Mouse (Mus musculus): Measurements from ENCODE around the gene Prox1.

Gene Prox1

DNA sequence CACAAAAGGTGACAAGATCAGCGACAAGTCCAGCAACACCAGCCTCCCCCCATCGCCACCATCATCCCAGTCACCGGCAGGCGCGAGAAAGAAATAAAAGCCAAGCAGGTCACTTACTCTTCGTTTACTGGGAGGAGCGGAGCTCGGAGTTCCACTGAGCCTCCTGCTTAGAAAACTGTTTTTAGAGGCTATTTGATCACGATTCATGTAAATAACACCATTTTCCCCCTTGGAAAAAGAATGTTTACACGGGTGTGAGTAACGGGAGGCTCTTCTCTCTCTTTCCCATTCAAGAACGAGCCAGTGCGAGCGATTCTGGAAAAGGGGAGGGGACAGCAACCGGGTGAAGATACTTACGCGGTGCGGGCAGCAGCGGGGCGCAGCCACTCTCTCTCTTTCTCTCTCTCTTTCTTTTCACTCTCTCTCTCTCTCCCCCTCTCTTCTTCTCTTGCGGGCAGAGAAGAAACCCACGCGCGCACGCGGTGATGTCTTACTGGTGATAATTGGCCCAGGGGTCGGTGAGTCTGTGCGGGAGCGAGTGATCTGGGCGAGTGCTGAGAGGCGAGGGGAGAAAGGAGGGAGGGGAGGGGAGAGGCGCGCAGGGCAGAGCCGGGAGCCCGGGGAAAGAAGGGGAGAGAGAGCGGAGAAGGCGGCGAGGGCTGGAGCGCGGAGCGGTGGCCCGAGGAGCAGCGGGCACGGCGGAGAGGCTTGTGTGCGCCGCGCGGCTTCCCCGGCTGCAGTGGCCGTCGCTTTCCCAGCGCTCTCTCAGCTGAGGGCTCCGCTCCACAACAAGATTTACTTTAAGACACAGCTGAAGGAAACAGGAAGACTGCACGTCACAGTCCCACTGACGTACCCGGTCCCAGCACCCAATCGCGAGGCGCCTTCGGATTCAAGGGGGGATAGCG lies at the start of gene Prox1:
TSS of gene Prox1 (minus strand) at position 804 of the 908 bp plus-strand sequence.
- DNase-seq = peak; percentile 62

GRCm38 (mm10) chr1:190216621-190217020 lies 46.1 kb upstream of the Prox1 start:
- DNase-seq = no peak

DNA sequence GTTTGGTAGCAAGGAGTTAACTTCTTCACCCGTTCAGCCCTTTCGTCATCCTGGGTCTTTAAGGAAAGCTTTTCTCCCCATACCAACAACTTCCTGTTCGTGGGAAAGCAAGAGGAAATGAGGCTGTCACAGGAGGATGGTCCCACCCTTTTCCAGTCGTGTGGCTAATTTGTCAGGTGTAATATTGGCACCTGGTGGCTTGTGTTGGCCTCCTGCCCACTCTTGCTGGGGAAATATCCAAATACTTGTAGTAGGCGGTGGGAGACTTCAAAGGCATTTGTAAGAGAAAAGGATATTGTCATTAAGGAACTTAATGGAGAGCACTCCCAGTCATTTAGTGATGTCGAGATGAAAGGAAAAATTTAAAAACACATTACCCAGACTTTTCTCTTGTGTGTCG lies 44.1 kb upstream of the Prox1 start:
- peak; percentile 3 for DNase-seq

DNA sequence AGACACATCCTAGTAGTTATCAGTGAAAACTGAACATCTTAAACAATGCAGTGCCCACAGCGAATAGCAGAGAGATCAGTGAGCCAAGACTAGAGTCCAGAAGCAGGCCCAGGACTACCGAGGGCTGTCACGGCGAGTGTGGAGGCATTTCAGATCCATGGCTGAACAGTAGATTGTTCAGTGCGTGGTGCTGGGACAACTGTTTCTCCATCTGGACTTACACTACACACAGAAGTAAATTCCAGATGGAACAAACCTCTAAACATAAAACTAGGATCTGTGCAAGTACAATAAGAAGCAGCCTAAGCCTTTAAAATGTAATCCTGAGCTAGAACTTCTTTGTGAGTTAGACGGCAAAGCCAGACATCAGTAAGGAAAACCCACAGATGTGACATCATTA lies 42.7 kb upstream of the Prox1 start:
- DNase-seq = no peak

- DNase-seq = no peak
These were observed 36.7 kb upstream of the Prox1 start for GRCm38 (mm10) chr1:190207246-190207645.

GRCm38 (mm10) chr1:190205691-190206090 lies 35.2 kb upstream of the Prox1 start:
- no peak for DNase-seq

DNA sequence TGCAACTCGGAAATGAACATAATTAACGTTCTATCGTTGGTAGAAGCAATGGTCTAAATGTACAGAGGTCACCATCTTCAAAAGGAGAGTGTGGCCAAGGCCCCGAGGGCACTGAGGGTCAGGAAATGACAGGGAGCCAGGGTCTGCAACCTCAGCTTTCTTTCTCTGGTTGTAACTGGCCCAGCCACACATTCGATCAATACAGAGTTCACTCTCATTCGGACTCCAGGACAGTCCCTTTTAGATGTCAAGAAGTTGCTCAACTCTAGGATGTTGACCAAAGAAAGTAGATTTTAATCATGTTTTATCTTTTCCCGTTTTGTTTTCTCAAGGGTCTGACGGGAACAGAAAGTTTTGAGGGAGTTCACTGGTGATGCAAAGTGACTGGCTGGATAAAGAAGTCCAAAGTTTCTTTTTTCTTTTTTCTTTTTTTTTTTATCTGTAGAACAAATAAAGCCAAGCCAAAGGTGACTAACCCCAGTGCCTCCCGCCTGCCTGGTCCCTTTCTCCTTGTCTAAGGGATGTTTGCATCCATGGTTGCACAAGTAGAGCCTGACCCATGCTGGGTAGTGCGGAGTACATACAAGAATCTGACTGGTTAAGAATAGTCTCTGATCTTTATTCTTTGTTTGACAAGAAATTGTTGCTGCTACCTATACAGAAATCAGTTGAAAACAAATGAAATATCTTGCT lies 34.0 kb upstream of the Prox1 start:
- no peak for DNase-seq

- DNase-seq = no peak
These were observed 31.2 kb upstream of the Prox1 start for GRCm38 (mm10) chr1:190201696-190202095.

DNA sequence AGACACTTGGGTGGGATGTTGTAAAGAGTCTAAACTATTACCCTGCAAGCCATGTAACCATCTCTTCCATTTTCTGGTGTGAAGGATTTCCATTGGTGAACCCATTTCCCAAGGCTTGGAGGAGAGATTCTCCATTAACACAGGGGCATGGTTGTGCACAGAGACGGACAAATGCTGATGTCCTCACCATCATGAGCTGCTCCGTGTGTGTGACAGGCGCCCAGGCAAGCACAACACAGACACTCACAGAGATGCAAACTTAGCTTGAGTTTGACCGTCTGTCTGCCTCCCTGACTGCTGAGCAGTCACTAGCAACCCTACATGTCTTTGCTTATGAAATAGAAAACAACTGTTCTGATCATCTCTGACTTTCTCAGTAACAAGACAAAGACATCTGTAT lies 30.5 kb upstream of the Prox1 start:
- no peak for DNase-seq

- DNase-seq = no peak
These were observed 27.7 kb upstream of the Prox1 start for GRCm38 (mm10) chr1:190198247-190198646.

GRCm38 (mm10) chr1:190192011-190192410 lies 21.5 kb upstream of the Prox1 start:
- DNase-seq = no peak

DNA sequence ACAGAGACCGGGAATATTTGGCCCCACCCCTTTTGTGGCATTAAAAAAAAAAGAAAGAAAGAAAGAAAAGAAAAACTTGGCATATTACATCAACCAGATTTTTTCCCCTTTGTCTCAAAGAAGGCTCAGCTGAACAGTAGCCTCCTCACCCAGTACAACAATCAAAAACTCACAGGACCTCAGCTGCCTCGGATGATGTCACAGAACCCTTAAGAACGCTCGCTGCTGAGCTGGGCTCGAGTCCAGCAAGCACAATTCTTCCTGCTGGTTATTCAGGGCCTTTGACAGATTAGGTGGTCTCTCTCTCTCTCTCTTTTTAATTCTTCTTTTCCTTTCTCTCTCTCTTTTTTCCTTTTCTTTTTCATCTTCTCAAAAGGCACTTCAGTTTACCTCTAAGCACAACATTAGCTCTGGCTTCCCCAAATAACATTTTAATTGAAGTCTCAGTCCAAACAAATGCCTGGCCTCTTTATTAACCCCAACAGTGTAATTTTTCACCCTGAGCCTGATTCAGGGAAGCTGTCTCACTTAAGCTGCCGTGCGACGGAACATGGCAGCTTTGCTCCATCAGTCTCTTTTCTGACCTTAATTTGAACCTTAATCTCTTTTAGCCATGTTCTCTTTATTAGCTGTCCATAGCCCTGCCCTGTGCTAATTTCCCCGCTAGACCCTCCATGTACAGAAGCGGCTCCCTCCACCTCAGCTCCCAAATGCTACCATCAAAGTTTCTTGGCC lies 19.9 kb upstream of the Prox1 start:
- DNase-seq = no peak

DNA sequence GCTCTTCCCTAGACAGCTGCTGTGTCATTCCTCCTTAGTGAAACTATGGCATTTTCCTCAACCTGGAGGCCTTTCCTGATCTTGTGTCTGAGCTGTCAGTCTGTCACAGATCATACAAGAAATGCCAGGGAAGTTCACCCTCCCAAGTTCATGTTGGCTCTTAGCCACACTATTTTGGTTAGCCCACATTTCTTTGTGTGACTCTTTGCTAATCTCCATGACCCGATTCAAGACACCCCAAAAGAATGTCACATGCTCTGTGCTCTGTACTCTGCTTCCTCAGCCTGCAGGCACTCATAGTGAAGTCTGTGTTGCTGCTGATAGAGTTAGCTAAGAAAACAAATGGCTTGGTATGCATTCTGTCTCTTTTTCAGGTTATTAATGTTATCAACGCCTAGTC lies 18.6 kb upstream of the Prox1 start:
- peak; percentile 6 for DNase-seq

GRCm38 (mm10) chr1:190186336-190186735 lies 15.8 kb upstream of the Prox1 start:
- no peak for DNase-seq

DNA sequence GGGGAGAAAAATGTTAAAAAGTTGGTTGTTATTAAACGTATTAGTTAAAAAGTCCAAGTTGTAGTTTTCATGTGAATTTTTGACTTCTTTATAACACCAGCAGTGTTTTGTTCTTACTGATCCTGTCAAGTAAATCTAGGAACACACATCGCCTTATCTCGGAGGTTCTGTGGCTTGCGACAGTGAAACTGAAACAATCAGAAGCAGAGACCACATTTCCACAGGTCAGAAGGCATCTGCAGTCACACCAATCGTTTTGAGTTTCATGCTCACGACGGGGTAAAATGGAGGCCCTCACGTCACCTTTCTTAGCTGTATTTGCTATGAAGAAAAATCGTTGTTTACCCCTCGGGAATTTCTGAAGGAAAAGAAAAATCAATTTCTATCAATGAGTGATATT lies 14.8 kb upstream of the Prox1 start:
- no peak for DNase-seq

- DNase-seq = no peak
These were observed 13.1 kb upstream of the Prox1 start for GRCm38 (mm10) chr1:190183574-190183973.

- no peak for DNase-seq
These were observed 11.3 kb upstream of the Prox1 start for GRCm38 (mm10) chr1:190181765-190182164.

DNA sequence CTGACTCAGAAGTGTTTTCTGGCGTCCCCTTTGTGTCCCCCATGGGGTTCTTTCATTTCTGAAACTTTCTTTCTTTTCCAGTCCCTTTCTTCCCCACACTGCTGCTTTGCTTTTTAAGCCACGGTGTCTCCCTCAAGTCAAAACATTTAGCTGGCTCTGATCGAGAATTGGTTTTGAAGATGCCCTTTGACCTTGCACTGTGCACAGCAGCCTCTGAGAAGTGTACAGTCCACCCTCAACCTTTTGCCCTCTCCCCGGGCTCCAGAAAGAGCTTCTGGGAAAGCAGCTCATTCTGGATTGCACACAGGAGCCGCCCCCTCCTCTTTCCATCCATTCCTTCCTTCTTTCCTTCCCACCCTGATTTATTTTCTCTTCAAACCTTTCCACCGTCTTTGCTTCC lies 10.3 kb upstream of the Prox1 start:
- DNase-seq = no peak

DNA sequence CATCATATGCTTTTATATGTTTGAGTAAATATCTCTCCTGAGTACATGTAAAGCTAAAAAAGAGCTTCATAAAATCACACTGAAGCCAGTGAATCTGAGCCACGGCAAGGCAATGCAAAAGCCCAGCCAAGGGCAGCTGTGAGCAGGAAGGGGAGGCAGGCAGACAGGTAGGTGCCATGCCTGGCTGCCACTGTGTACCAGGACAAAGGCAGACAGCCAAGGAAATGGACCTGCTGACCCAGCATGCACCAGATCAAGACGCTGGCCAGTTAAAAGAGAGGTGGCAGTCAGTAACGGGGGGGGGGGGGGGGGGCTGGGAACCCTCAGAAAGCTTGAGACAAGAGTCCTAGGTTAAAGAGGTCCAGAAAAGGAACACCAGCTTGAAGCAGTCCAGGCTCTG lies 6.4 kb upstream of the Prox1 start:
- DNase-seq = peak; percentile 47

DNA sequence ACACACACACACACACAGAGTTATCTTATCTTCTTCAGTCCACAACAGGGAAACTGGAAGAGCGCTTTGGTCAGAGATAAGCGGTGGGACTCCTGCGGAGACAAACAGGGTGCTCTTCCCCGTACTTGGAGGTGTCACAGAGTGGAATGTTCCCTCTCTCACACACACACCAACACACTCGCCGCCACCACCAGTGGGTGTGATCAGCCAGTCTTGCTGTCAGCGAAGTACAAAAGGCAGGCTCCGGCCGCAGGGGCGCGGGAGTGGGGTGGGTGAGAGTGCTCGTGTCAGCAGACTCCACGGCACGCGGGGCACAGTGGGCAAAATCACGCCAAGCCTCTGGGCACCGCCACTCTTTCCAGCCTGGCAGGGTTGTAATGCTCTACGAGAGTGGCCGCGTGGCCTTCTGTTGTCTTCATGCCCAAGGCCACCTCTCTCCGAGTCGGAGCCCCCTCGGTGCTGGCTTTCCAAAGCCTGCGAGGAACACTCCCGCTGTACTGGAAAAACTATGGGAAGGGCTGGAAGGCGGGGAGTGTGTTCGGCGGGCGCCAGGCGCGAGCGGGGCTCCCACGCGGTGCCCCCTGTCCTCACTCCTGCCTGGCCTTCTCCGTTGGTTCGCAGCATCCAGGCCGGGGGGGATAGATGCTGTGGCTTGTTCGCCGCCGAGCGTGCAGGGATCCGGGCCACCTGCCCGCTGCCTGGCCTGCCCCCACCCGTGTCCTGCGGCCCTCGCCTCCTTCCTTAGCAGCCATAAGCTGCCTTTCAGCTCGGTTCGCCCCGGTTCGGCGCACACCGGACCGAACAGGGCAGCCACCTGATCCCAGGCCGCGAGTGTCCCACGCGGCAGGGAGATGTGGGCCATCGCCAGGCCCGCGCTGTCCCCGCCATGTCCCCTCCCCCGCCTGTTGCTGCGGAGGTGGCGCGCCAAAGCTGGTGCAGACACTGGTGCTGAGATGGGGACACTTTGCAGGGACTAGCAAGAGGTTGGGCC lies 4.5 kb upstream of the Prox1 start:
- DNase-seq = peak; percentile 8

GRCm38 (mm10) chr1:190174231-190174630 lies 3.7 kb upstream of the Prox1 start:
- peak; percentile 15 for DNase-seq

DNA sequence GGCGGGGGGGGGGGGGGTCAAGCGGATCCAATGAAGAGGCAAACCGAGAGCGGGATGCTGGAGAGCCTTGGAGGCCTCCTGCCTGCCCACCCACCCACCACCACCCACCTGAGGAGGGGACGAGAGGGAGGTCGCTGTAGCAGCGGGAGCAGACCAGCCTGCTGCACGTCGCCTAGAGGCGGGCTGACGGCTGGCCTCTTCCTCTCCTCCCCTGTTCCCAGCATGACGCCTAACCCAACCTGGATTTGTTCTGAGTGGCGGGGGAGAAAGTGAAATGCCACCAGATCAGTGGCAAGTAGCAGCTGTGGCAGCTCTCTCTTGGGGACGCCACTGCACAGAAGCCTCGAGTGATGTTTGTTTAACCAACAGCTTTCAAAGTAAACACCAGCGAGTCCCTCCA lies 3.1 kb upstream of the Prox1 start:
- DNase-seq = no peak

Measured in kidney, adult 9 months (tissue).